Mouse (Mus musculus) CH12.LX (cell line): Measurements from ENCODE around the gene Ccna2. TPM values are rescaled to one million over a fixed set of nuclear protein-coding genes. Genes with fewer than 3 reads are reported as not detected.

Experiments
- DNase-seq: peaks from one replicate; pipeline ENCODE4 v3.0.0-alpha.2; 2013; ENCODE audit errors: extremely low read depth
- H3K27ac ChIP-seq: 2 replicates; pipeline ENCODE4 v1.5.1; 2012; ENCODE audit warnings: low read depth, mild to moderate bottlenecking, control low read depth, moderate library complexity; ENCODE audit not compliant: insufficient read depth
- H3K27me3 ChIP-seq: replicated peaks from 2 replicates; pipeline ENCODE3; 2012; ENCODE audit warnings: inconsistent platforms
- H3K36me3 ChIP-seq, 2 experiments: replicated peaks in 1 of 2; 2 replicates each; pipeline versions ENCODE3 to v1.6.1; 2012; ENCODE audit warnings: inconsistent platforms in 1 of 2, low read length in 1 of 2, mild to moderate bottlenecking in 1 of 2, mixed read lengths in 1 of 2, moderate library complexity in 1 of 2; ENCODE audit not compliant: control insufficient read depth in 1 of 2, insufficient read depth in 1 of 2
- H3K4me1 ChIP-seq, 2 experiments: 2 replicates each; pipeline ENCODE4 v1.6.1; 2012; ENCODE audit warnings: inconsistent platforms in 1 of 2, moderate library complexity in 1 of 2; ENCODE audit not compliant: insufficient read depth in 2 of 2, control insufficient read depth in 1 of 2
- H3K4me2 ChIP-seq: 2 replicates; pipeline ENCODE4 v1.6.1; 2012; ENCODE audit warnings: low read depth, mild to moderate bottlenecking, control low read depth; ENCODE audit not compliant: poor library complexity, insufficient read depth, severe bottlenecking
- H3K4me3 ChIP-seq, 3 experiments: fragments of 150-350 bp in 1 of 3; sonication (generic) in 1 of 3; replicated peaks in 1 of 3; 2 replicates each; pipeline versions ENCODE3 to v1.5.1; 2011 to 2012; ENCODE audit warnings: low read depth in 2 of 3, low read length in 2 of 3, mild to moderate bottlenecking in 2 of 3, moderate library complexity in 2 of 3, control low read depth in 1 of 3, improper control_type of control experiment in 1 of 3, inconsistent platforms in 1 of 3, mixed read lengths in 1 of 3; ENCODE audit not compliant: poor library complexity in 1 of 3
- H3K79me2 ChIP-seq: replicated peaks from 2 replicates; pipeline ENCODE4 v1.6.1; 2012; ENCODE audit warnings: mild to moderate bottlenecking, moderate library complexity; ENCODE audit not compliant: control insufficient read depth, poor library complexity, insufficient read depth, severe bottlenecking; ENCODE audit errors: extremely low read depth
- H3K9ac ChIP-seq: 2 replicates; pipeline ENCODE4 v1.6.1; 2012; ENCODE audit warnings: low read depth, mild to moderate bottlenecking, control low read depth, moderate library complexity; ENCODE audit not compliant: insufficient read depth
- H3K9me3 ChIP-seq: replicated peaks from 2 replicates; pipeline ENCODE3; 2012; ENCODE audit warnings: low read length, inconsistent platforms, mixed read lengths
- BHLHE40 ChIP-seq: IDR thresholded peaks from 2 replicates; pipeline ENCODE4 v1.6.1; 2011; ENCODE audit warnings: mild to moderate bottlenecking, low read depth, low read length, improper control_type of control experiment
- CHD1 ChIP-seq: IDR thresholded peaks from 2 replicates; pipeline ENCODE4 v1.6.1; 2012; ENCODE audit warnings: low read depth, low read length, improper control_type of control experiment, inconsistent platforms
- CHD2 ChIP-seq: IDR thresholded peaks from 2 replicates; pipeline ENCODE4 v1.6.1; 2011; ENCODE audit warnings: low read length, improper control_type of control experiment
- CTCF ChIP-seq, 2 experiments: IDR thresholded peaks in 1 of 2; conservative IDR thresholded peaks in 1 of 2; 2 replicates each; pipeline ENCODE4 v1.5.1; 2011 to 2012; ENCODE audit warnings: low read depth in 2 of 2, low read length in 2 of 2, improper control_type of control experiment in 1 of 2, inconsistent platforms in 1 of 2, mild to moderate bottlenecking in 1 of 2, moderate library complexity in 1 of 2
- E2F4 ChIP-seq: IDR thresholded peaks from 2 replicates; pipeline ENCODE4 v1.6.1; 2011; ENCODE audit warnings: low read depth, low read length, improper control_type of control experiment; ENCODE audit not compliant: insufficient replicate concordance
- ELF1 ChIP-seq: IDR thresholded peaks from 2 replicates; pipeline ENCODE4 v1.6.1; 2014; ENCODE audit warnings: low read depth, mild to moderate bottlenecking, inconsistent platforms, low read length, improper control_type of control experiment
- EP300 ChIP-seq: IDR thresholded peaks from 2 replicates; pipeline ENCODE4 v1.6.1; 2011; ENCODE audit warnings: low read length, improper control_type of control experiment
- ETS1 ChIP-seq: conservative IDR thresholded peaks from 2 replicates; pipeline ENCODE4 v1.6.1; 2012; ENCODE audit warnings: low read depth, mild to moderate bottlenecking, inconsistent platforms, low read length, improper control_type of control experiment, moderate library complexity
- GABPA ChIP-seq: IDR thresholded peaks from 2 replicates; pipeline ENCODE4 v1.6.1; 2012; ENCODE audit warnings: low read depth, low read length, improper control_type of control experiment, inconsistent platforms; ENCODE audit not compliant: insufficient replicate concordance
- HCFC1 ChIP-seq: IDR thresholded peaks from 2 replicates; pipeline ENCODE4 v1.6.1; 2012; ENCODE audit warnings: low read depth, mild to moderate bottlenecking, inconsistent platforms, low read length, improper control_type of control experiment
- IRF4 ChIP-seq: IDR thresholded peaks from 2 replicates; pipeline ENCODE4 v1.6.1; 2014; ENCODE audit warnings: low read depth, mild to moderate bottlenecking, inconsistent platforms, low read length, improper control_type of control experiment
- JUN ChIP-seq: IDR thresholded peaks from 2 replicates; pipeline ENCODE4 v1.6.1; 2011; ENCODE audit warnings: low read depth, mild to moderate bottlenecking, low read length, improper control_type of control experiment, moderate library complexity; ENCODE audit not compliant: insufficient read depth
- JUND ChIP-seq: conservative IDR thresholded peaks from 2 replicates; pipeline ENCODE4 v1.6.1; 2011; ENCODE audit warnings: low read depth, low read length, improper control_type of control experiment
- KAT2A ChIP-seq: IDR thresholded peaks from 2 replicates; pipeline ENCODE4 v1.6.1; 2012; ENCODE audit warnings: low read length, improper control_type of control experiment, inconsistent platforms; ENCODE audit not compliant: insufficient replicate concordance
- MAFK ChIP-seq: IDR thresholded peaks from 2 replicates; pipeline ENCODE4 v1.6.1; 2011; ENCODE audit warnings: low read length, improper control_type of control experiment; ENCODE audit not compliant: insufficient replicate concordance
- MAX ChIP-seq: IDR thresholded peaks from 2 replicates; pipeline ENCODE4 v1.6.1; 2011; ENCODE audit warnings: low read length, improper control_type of control experiment
- MAZ ChIP-seq: IDR thresholded peaks from 2 replicates; pipeline ENCODE4 v1.6.1; 2012; ENCODE audit warnings: low read depth, mild to moderate bottlenecking, inconsistent platforms, low read length, improper control_type of control experiment, moderate library complexity
- MEF2A ChIP-seq: IDR thresholded peaks from 2 replicates; pipeline ENCODE4 v1.6.1; 2014; ENCODE audit warnings: low read depth, mild to moderate bottlenecking, inconsistent platforms, low read length, improper control_type of control experiment, borderline replicate concordance
- MXI1 ChIP-seq: IDR thresholded peaks from 2 replicates; pipeline ENCODE4 v1.6.1; 2011; ENCODE audit warnings: mild to moderate bottlenecking, low read depth, low read length, improper control_type of control experiment
- MYC ChIP-seq: IDR thresholded peaks from 2 replicates; pipeline ENCODE4 v1.6.1; 2011; ENCODE audit warnings: low read depth, mild to moderate bottlenecking, improper control_type of control experiment, low read length
- NELFE ChIP-seq: IDR thresholded peaks from 2 replicates; pipeline ENCODE4 v1.6.1; 2011; ENCODE audit warnings: low read depth, low read length, improper control_type of control experiment
- NRF1 ChIP-seq: IDR thresholded peaks from 2 replicates; pipeline ENCODE4 v1.6.1; 2014; ENCODE audit warnings: low read depth, mild to moderate bottlenecking, inconsistent platforms, low read length, improper control_type of control experiment, moderate library complexity
- PAX5 ChIP-seq: IDR thresholded peaks from 2 replicates; pipeline ENCODE4 v1.6.1; 2012; ENCODE audit warnings: low read length, inconsistent platforms, mixed read lengths
- POLR2A ChIP-seq: IDR thresholded peaks from 2 replicates; pipeline ENCODE4 v1.6.1; 2011; ENCODE audit warnings: low read depth, mild to moderate bottlenecking, improper control_type of control experiment, low read length
- POLR2AphosphoS2 ChIP-seq: IDR thresholded peaks from 2 replicates; pipeline ENCODE4 v1.6.1; 2011; ENCODE audit warnings: low read depth, low read length, improper control_type of control experiment
- RAD21 ChIP-seq: IDR thresholded peaks from 2 replicates; pipeline ENCODE4 v1.6.1; 2011; ENCODE audit warnings: low read depth, mild to moderate bottlenecking, low read length, improper control_type of control experiment, moderate library complexity
- RCOR1 ChIP-seq: conservative IDR thresholded peaks from 2 replicates; pipeline ENCODE4 v1.6.1; 2012; ENCODE audit warnings: low read depth, mild to moderate bottlenecking, inconsistent platforms, low read length, improper control_type of control experiment
- SIN3A ChIP-seq: IDR thresholded peaks from 2 replicates; pipeline ENCODE4 v1.6.1; 2012; ENCODE audit warnings: low read length, improper control_type of control experiment, inconsistent platforms
- SMC3 ChIP-seq: IDR thresholded peaks from 2 replicates; pipeline ENCODE4 v1.6.1; 2011; ENCODE audit warnings: low read depth, low read length, improper control_type of control experiment
- TBP ChIP-seq: conservative IDR thresholded peaks from 2 replicates; pipeline ENCODE4 v1.6.1; 2011; ENCODE audit warnings: low read depth, low read length, improper control_type of control experiment
- TCF12 ChIP-seq: IDR thresholded peaks from 2 replicates; pipeline ENCODE4 v1.6.1; 2014; ENCODE audit warnings: low read depth, mild to moderate bottlenecking, inconsistent platforms, low read length, improper control_type of control experiment
- UBTF ChIP-seq: IDR thresholded peaks from 2 replicates; pipeline ENCODE4 v1.6.1; 2012; ENCODE audit warnings: low read depth, mild to moderate bottlenecking, inconsistent platforms, low read length, improper control_type of control experiment, moderate library complexity
- USF1 ChIP-seq: IDR thresholded peaks from 2 replicates; pipeline ENCODE4 v1.6.1; 2014; ENCODE audit warnings: low read depth, mild to moderate bottlenecking, inconsistent platforms, low read length, improper control_type of control experiment
- USF2 ChIP-seq: conservative IDR thresholded peaks from 2 replicates; pipeline ENCODE4 v1.6.1; 2011; ENCODE audit warnings: low read depth, low read length, improper control_type of control experiment
- ZC3H11A ChIP-seq: IDR thresholded peaks from 2 replicates; pipeline ENCODE4 v1.6.1; 2012; ENCODE audit warnings: low read depth, mild to moderate bottlenecking, inconsistent platforms, low read length, improper control_type of control experiment
- ZKSCAN1 ChIP-seq: IDR thresholded peaks from 2 replicates; pipeline ENCODE4 v1.6.1; 2012; ENCODE audit warnings: low read depth, inconsistent platforms, low read length, improper control_type of control experiment, borderline replicate concordance
- ZMIZ1 ChIP-seq: IDR thresholded peaks from 2 replicates; pipeline ENCODE4 v1.6.1; 2012; ENCODE audit warnings: low read depth, mild to moderate bottlenecking, inconsistent platforms, low read length, improper control_type of control experiment
- ZNF384 ChIP-seq: IDR thresholded peaks from 2 replicates; pipeline ENCODE4 v1.6.1; 2012; ENCODE audit warnings: low read depth, low read length, improper control_type of control experiment, inconsistent platforms
- dilution Hi-C: fragments of 300-500 bp; cut with MboI; formaldehyde crosslinking; loops from 2 replicates; pipeline ENCODE4 v1.14.3; 2020; ENCODE audit warnings: low sequenced_read_pairs; ENCODE audit not compliant: extremely low pct_unique_long_range_greater_than_20kb, extremely low pct_ligation_motif_present
- in situ Hi-C: fragments of 300-500 bp; cut with MboI; formaldehyde crosslinking; loops from 3 replicates; pipeline ENCODE4 v1.14.3; 2019; ENCODE audit warnings: low sequenced_read_pairs, low pct_ligation_motif_present, low pct_unique_long_range_greater_than_20kb, mixed read lengths
- polyA plus RNA-seq: library from polyadenylated mRNA; unstranded; fragments of >175 nt; gene quantifications from 2 replicates; pipeline ENCODE4 v1.2.1, GENCODE M21; 2012; ENCODE audit warnings: low read depth; ENCODE audit not compliant: insufficient read length
- total RNA-seq, 2 experiments: library from RNA; depleted of rRNA; stranded (reverse); fragments of 300-350 nt in 1 of 2; fragments of >200 nt in 1 of 2; gene quantifications; 2 replicates each; pipeline ENCODE4 v1.2.3; 2012 to 2014

The Ccna2 gene
- total and polyA plus RNA-seq, 3 experiments, result 94.7 to 240 (median 148) TPM

GRCm38 (mm10) chr3:36613202-36613907 lies 41.4 kb upstream of the Ccna2 start, which contains the start of gene Bbs7:
Gene Bbs7, minus strand, starts transcription at chr3:36613477.
- TF ChIP-seq TBP (no peak), ZMIZ1 (no peak), TCF12 (no peak; the same call in 1 of the 2 replicates), CTCF (conservative IDR thresholded peaks at IDR 0.05 in 1 of 2, IDR thresholded peaks at IDR 0.05 in 1 of 2; ENCODE audit: low read depth in 2 of 2, low read length in 2 of 2) (no peak), ELF1 (peak; percentile 17; the same call in 1 of the 2 replicates), RCOR1 (no peak), CHD2 (no peak), HCFC1 (no peak), GABPA (no peak), USF1 (peak; percentile 90), MAFK (no peak), EP300 (no peak), JUN (no peak), ZKSCAN1 (no peak), MXI1 (peak; percentile 83), MYC (no peak), BHLHE40 (peak; percentile 86), SMC3 (no peak), MAZ (0 out of 2 replicates have a peak, but pooled peaks have one; percentile 57), ZC3H11A (no peak), JUND (no peak), NRF1 (peak; percentile 53), RAD21 (no peak), SIN3A (peak; percentile 85), POLR2A (peak; percentile 53; the same call in 1 of the 2 replicates), UBTF (0 out of 2 replicates have a peak, but pooled peaks have one; percentile 29), NELFE (no peak), CHD1 (no peak), PAX5 (no peak), ZNF384 (no peak), E2F4 (no peak), MEF2A (0 out of 2 replicates have a peak, but pooled peaks have one; percentile 16), MAX (peak; percentile 79), IRF4 (no peak), POLR2AphosphoS2 (no peak), ETS1 (no peak; the same call in none of the 2 replicates), KAT2A (0 out of 2 replicates have a peak, but pooled peaks have one; percentile 24), USF2 (peak; percentile 78)
- no peaks in the 10 kb centered on the region for H3K27me3 ChIP-seq
- in situ Hi-C loops (no loop called here), dilution Hi-C loops (no loop called here)
- H3K36me3 ChIP-seq, result no peaks in the 10 kb centered on the region
- no peak within 1 kb of the TSS for H3K27ac ChIP-seq
- H3K4me2 ChIP-seq, result peak within 1 kb of the TSS; percentile 83
- H3K9ac ChIP-seq, result no peak within 1 kb of the TSS; the same call in 1 of the 2 replicates
- peak; percentile 91 for DNase-seq
- peak within 1 kb of the TSS; percentile 16 to 63 (median 56) for H3K4me3 ChIP-seq
- no peaks in the 10 kb centered on the region for H3K9me3 ChIP-seq
- peaks cover 2 to 8% of the 10 kb centered on the region in 2 experiments; a peak in 3 of 4 replicates for H3K4me1 ChIP-seq
- H3K79me2 ChIP-seq, result no peaks in the 10 kb centered on the region
